Mouse (Mus musculus) G1E (cell line): ENCODE results near the gene Btbd11. TPM values are rescaled to one million over a fixed set of nuclear protein-coding genes. Genes with fewer than 3 reads are reported as not detected.

Experiments
- ATAC-seq: 2 replicates; pipeline ENCODE4 v1.8.0; 2016; ENCODE audit warnings: mild to moderate bottlenecking; ENCODE audit not compliant: insufficient number of reproducible peaks, poor library complexity, low FRiP score, severe bottlenecking; ENCODE audit errors: extremely low read depth
- DNase-seq: peaks from one replicate; pipeline ENCODE4 v3.0.0; 2012; ENCODE audit warnings: low spot score
- H3K27me3 ChIP-seq: 2 replicates; pipeline ENCODE4 v1.6.1; 2012; ENCODE audit warnings: mild to moderate bottlenecking, low read length, inconsistent platforms; ENCODE audit not compliant: insufficient read depth
- H3K36me3 ChIP-seq: replicated peaks from 2 replicates; pipeline ENCODE3; 2012; ENCODE audit warnings: mild to moderate bottlenecking, inconsistent platforms
- H3K4me1 ChIP-seq: 2 replicates; pipeline ENCODE4 v1.6.1; 2012; ENCODE audit warnings: low read depth, low read length, inconsistent platforms, mixed read lengths; ENCODE audit not compliant: insufficient read depth
- H3K4me3 ChIP-seq: 2 replicates; pipeline ENCODE4 v1.5.1; 2012; ENCODE audit warnings: low read depth, mild to moderate bottlenecking, inconsistent platforms, low read length, moderate library complexity, mixed read lengths
- H3K9me3 ChIP-seq: replicated peaks from 2 replicates; pipeline ENCODE4 v1.6.1; 2012; ENCODE audit warnings: inconsistent platforms
- CTCF ChIP-seq: IDR thresholded peaks from 2 replicates; pipeline ENCODE4 v1.5.1; 2012; ENCODE audit warnings: low read depth, low read length, inconsistent platforms, mixed read lengths
- GATA1 ChIP-seq: IDR thresholded peaks from 2 replicates; pipeline ENCODE4 v1.6.1; 2012; ENCODE audit warnings: borderline replicate concordance, low read length, inconsistent platforms, mixed read lengths
- GATA2 ChIP-seq: IDR thresholded peaks from 2 replicates; pipeline ENCODE4 v1.6.1; 2012; ENCODE audit warnings: low read depth, low read length, inconsistent platforms, borderline replicate concordance
- POLR2AphosphoS5 ChIP-seq: IDR thresholded peaks from 2 replicates; pipeline ENCODE4 v1.6.1; 2012; ENCODE audit warnings: low read depth, low read length, inconsistent platforms; ENCODE audit not compliant: insufficient replicate concordance
- TAL1 ChIP-seq: conservative IDR thresholded peaks from 2 replicates; pipeline ENCODE4 v1.6.1; 2012; ENCODE audit warnings: low read depth, low read length, inconsistent platforms, mixed read lengths
- polyA plus RNA-seq: library from polyadenylated mRNA; stranded (reverse); fragments of >175 nt; gene quantifications from 2 replicates; pipeline ENCODE4 v1.2.3, GENCODE M21; 2012
- total RNA-seq, 2 experiments: library from RNA; stranded (forward) in 1 of 2; stranded (reverse) in 1 of 2; fragments of 200-1000 nt in 1 of 2; fragments of >200 nt in 1 of 2; fragmentation: Nextera tagmentation in 1 of 2; gene quantifications; 2 replicates each; pipeline ENCODE4 v1.2.3; 2014 to 2017

The Btbd11 gene
- total and polyA plus RNA-seq, 3 experiments, result 0.16 TPM; not detected in 2

DNA sequence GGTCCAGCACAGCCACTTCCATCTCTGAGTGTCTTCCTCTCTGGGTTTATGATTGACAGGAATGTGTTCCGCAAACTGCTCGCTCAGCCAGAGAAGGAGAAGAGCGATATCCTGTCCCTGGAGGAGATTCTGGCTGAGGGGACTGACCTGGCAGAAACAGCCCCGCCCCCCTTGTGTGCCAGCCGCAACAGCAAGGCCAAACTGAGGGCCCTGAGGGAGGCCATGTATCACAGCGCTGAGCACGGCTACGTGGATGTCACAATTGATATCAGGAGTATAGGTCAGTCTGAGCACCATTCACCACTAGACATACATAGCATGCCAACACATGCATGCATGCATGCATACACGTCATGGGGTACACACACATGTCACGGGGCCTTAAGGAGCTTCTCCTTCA is 245.4 kb downstream of the Btbd11 start:
- no peaks in the 10 kb centered on the region for H3K27me3 ChIP-seq
- peaks cover 88% of the 10 kb centered on the region for H3K9me3 ChIP-seq
- DNase-seq (no peak), ATAC-seq (no peak)
- H3K36me3 ChIP-seq, result no peaks in the 10 kb centered on the region
- H3K4me1 ChIP-seq, result no peaks in the 10 kb centered on the region
- H3K4me3 ChIP-seq, result no peak overlapping the region
- TF ChIP-seq POLR2AphosphoS5 (no peak), CTCF (no peak), TAL1 (no peak)

DNA sequence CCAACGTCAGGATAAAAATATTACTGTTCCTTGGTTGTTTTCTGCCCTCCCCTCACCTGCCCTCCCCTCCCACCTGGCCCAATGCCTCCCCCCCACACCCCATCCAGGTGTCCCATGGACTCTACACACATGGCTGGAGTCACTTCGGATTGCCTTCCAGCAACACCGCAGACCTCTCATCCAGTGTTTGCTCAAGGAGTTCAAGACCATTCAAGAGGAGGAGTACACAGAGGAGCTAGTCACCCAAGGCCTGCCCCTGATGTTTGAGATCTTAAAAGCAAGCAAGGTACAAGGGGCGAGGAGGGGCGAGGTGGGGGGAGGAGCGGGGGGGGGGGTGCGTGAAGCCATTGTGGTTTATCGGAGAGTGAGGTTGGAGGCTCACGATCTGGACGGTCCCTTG is 247.0 kb downstream of the Btbd11 start:
- Histone ChIP-seq H3K4me1 (no peaks in the 10 kb centered on the region), H3K36me3 (no peaks in the 10 kb centered on the region)
- DNase-seq, result no peak

DNA sequence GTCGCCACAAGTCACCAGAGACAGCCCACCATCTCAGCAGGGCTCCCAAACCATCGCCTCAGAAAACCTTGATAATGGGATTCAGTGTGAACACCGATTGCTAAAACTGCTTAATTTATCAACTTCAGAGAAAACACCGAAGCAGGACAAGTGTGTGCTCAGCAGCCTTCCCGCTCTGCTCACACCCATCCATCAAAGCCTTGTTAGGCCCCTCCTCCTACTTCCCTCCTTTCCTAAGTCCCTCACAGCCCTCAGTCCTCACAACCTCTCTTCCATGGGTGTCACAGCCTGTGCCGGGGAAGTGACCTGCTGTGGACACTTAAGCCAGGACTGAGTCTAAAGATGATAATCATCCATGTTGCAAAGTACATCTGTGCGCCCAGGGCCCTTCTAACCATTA is 251.0 kb downstream of the Btbd11 start:
- ATAC-seq (no peak), DNase-seq (no peak)
- H3K27me3 ChIP-seq, result no peaks in the 10 kb centered on the region
- no peak overlapping the region for H3K4me3 ChIP-seq
- no peaks in the 10 kb centered on the region for H3K36me3 ChIP-seq
- peaks cover 72% of the 10 kb centered on the region for H3K9me3 ChIP-seq
- H3K4me1 ChIP-seq, result no peaks in the 10 kb centered on the region
- no peak for TF ChIP-seq CTCF

More for the DNA sequence above, 247.0 kb downstream of the Btbd11 start:
- Histone ChIP-seq H3K27me3 (no peaks in the 10 kb centered on the region), H3K9me3 (peaks cover 81% of the 10 kb centered on the region), H3K4me3 (no peak overlapping the region)
- no peak for ATAC-seq
- no peak for TF ChIP-seq GATA2
- TF ChIP-seq TAL1, result no peak
- no peak for TF ChIP-seq CTCF
- TF ChIP-seq POLR2AphosphoS5, result no peak
- no peak for TF ChIP-seq GATA1

DNA sequence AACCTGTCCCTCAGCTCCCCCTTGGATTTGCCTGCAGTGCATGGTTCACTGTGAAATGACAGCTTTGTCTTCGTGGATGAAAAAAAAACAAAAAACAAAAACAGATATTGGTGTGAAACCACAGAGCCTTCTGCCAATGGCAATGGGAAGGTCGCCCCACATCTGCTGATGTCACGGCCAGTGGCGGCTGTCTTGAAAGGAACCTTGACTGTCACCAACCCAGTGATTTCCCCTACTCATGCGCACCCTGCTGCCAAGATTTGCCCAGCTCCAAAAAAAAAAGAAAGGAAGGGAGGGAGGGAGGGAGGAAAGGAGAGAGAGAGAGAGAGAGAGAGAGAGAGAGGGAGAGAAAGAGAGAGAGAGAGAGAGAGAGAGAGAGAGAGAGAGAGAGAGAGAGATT is 251.5 kb downstream of the Btbd11 start:
- no peak for DNase-seq
- Histone ChIP-seq H3K9me3 (peaks cover 71% of the 10 kb centered on the region), H3K4me1 (no peaks in the 10 kb centered on the region), H3K4me3 (no peak overlapping the region), H3K36me3 (no peaks in the 10 kb centered on the region), H3K27me3 (no peaks in the 10 kb centered on the region)
- TF ChIP-seq GATA2, result no peak
- no peak for TF ChIP-seq CTCF
- no peak for TF ChIP-seq GATA1
- TF ChIP-seq POLR2AphosphoS5, result no peak
- ATAC-seq, result no peak

DNA sequence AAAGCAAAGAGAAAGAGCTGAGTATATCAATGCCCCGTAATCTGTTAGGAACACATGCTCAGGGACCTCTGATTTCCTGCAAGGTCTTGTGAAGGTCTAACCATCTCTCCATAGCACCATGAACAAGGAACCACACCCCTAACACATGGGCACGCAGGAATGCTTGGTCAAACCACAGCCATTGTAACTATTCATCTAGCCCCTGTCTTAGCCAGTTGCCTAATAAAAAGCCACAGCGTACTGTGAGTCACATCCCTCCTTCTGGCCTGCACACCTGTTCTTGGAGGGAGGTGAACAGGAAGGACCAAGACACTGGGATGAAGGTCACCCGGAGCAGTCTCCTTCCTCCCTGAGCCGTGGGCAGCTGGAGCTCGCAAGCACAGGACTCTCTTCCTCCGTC is 253.0 kb downstream of the Btbd11 start:
- Histone ChIP-seq H3K27me3 (no peaks in the 10 kb centered on the region), H3K9me3 (peaks cover 72% of the 10 kb centered on the region), H3K4me3 (no peak overlapping the region), H3K36me3 (no peaks in the 10 kb centered on the region), H3K4me1 (no peaks in the 10 kb centered on the region)
- DNase-seq (no peak), ATAC-seq (no peak)
- TF ChIP-seq GATA2 (no peak), GATA1 (no peak)

DNA sequence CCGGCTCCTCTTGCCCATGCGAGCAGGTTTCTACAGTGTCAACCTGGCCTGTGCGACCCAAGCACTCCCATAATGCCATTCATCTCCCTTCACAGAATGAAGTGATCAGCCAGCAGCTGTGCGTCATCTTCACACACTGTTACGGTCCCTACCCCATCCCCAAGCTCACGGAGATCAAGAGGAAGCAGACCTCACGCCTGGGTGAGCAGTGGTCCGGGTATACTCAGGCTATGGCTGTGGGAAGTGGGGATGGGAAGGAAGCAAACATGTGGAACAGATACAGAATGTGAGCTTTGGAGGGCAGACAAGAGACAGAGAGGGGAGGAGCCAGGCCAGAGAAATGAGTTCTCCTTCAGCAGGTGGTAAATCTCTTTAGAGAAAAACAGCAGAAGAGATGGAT is 253.8 kb downstream of the Btbd11 start:
- ATAC-seq, result no peak
- Histone ChIP-seq H3K27me3 (no peaks in the 10 kb centered on the region), H3K36me3 (no peaks in the 10 kb centered on the region), H3K4me3 (no peak overlapping the region), H3K9me3 (peaks cover 73% of the 10 kb centered on the region), H3K4me1 (no peaks in the 10 kb centered on the region)
- DNase-seq, result no peak
- TF ChIP-seq GATA1 (no peak), POLR2AphosphoS5 (no peak), GATA2 (no peak), CTCF (no peak), TAL1 (no peak)

DNA sequence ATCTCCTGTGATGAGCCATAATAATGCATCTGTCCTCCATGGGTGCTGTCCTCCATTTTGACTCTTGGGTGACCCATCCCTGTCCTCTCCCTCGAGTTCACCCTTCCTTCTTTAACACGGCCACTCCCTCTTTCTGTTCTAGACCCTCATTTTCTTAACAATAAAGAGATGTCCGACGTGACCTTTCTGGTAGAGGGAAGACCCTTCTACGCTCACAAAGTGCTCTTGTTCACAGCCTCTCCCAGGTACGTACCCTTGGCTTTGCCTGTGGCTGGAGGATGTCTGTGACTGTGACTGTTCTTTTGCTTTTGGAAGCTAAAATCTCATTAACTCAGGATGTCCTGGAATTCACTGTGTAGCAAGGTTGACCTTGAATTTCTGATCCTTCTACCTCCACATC is 258.7 kb downstream of the Btbd11 start:
- Histone ChIP-seq H3K4me3 (no peak overlapping the region), H3K4me1 (no peaks in the 10 kb centered on the region), H3K36me3 (no peaks in the 10 kb centered on the region), H3K9me3 (peaks cover 91% of the 10 kb centered on the region), H3K27me3 (no peaks in the 10 kb centered on the region)
- TF ChIP-seq GATA1 (no peak), TAL1 (no peak), CTCF (no peak), GATA2 (no peak), POLR2AphosphoS5 (no peak)
- DNase-seq (no peak), ATAC-seq (no peak)
